Mouse (Mus musculus) heart, embryonic 10.5 days (tissue): Measurements from ENCODE around the gene Ramp1. TPM values are rescaled to one million over a fixed set of nuclear protein-coding genes. Genes with fewer than 3 reads are reported as not detected.

Experiments used
- DNase-seq: peaks from one replicate; pipeline ENCODE4 v3.0.0-alpha.2; 2017; ENCODE audit warnings: low spot score
- H3K27ac ChIP-seq: fragments of 300-500 bp; sonication (generic); 2 replicates; pipeline ENCODE4 v1.5.1; 2016; ENCODE audit warnings: mild to moderate bottlenecking
- H3K27me3 ChIP-seq: fragments of 300-500 bp; sonication (generic); 2 replicates; pipeline ENCODE4 v1.6.1; 2016; ENCODE audit warnings: mild to moderate bottlenecking; ENCODE audit not compliant: poor library complexity, insufficient read depth, severe bottlenecking
- H3K36me3 ChIP-seq: fragments of 300-500 bp; sonication (generic); 2 replicates; pipeline ENCODE4 v1.6.1; 2016; ENCODE audit warnings: mild to moderate bottlenecking, moderate library complexity
- H3K4me1 ChIP-seq: fragments of 300-500 bp; sonication (generic); 2 replicates; pipeline ENCODE4 v1.6.1; 2016; ENCODE audit warnings: mild to moderate bottlenecking
- H3K4me3 ChIP-seq: fragments of 300-500 bp; sonication (generic); 2 replicates; pipeline ENCODE4 v1.5.1; 2016; ENCODE audit warnings: mild to moderate bottlenecking, moderate library complexity
- H3K9me3 ChIP-seq: fragments of 300-500 bp; sonication (generic); 2 replicates; pipeline ENCODE4 v1.6.1; 2016; ENCODE audit warnings: mild to moderate bottlenecking, moderate library complexity
- WGBS: fragments of 180-500 bp; shearing (Covaris S2); methylation state at CpG from one replicate; pipeline ENCODE4 v1.1.7; 2016; 5-methylcytosine and 5-hydroxymethylcytosine counted together
- polyA plus RNA-seq: library from polyadenylated mRNA; unstranded; fragments of >200 nt; fragmentation: Nextera tagmentation; extraction: Ambion mirVana; gene quantifications from 2 replicates; pipeline ENCODE4 v1.2.1, GENCODE M21; 2016

Gene Ramp1
- polyA plus RNA-seq, 1 experiment from 2014 or later, result 16.8 TPM

- WGBS, result under 1% methylated on average over 61 of the region's 70 CpGs
- DNase-seq, result no peak
- Histone ChIP-seq H3K9me3 (no peaks in the 10 kb centered on the region), H3K27ac (peak overlapping the region; percentile 97), H3K36me3 (peaks cover 5% of the 10 kb centered on the region; the same call in 1 of the 2 replicates), H3K4me3 (peak overlapping the region; percentile 99), H3K27me3 (no peaks in the 10 kb centered on the region), H3K4me1 (peaks cover 29% of the 10 kb centered on the region)
Measured at GRCm38 (mm10) chr1:91250415-91251147, 71.0 kb downstream of the Ramp1 start.

DNA sequence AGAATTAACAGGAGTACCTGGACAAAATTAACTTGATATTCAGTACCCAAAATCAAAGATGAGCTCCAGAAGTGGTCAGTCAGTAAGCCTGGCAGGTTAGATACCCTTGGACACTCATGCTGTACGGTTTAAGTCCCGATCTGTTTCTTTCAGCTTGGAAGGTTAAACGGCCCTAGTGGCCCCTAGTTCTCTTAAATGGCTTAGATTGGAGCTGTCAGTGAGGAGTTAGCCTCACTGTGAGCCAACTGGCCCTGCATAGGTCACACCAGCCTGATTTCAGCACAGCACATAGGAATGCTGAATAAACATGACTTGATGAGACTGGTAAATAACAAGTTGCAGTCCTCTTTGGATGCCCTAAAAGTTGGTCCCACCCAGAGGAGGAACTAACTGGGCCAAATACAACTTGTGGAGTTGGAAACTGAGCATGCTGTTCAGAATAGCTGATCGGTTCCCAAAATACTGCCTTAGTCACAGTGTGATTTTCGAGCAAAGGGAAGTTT, 71.6 kb downstream of the Ramp1 start:
- Histone ChIP-seq H3K4me3 (peak overlapping the region; percentile 99), H3K36me3 (peaks cover 5% of the 10 kb centered on the region; the same call in 1 of the 2 replicates), H3K27ac (peak overlapping the region; percentile 97), H3K27me3 (no peaks in the 10 kb centered on the region), H3K9me3 (no peaks in the 10 kb centered on the region), H3K4me1 (peaks cover 30% of the 10 kb centered on the region)
- DNase-seq, result no peak
- 44% methylated on average over 5 of the region's 5 CpGs for WGBS

- Histone ChIP-seq H3K36me3 (peaks cover 5% of the 10 kb centered on the region; the same call in 1 of the 2 replicates), H3K4me3 (peak overlapping the region; percentile 99), H3K27me3 (no peaks in the 10 kb centered on the region), H3K9me3 (no peaks in the 10 kb centered on the region), H3K4me1 (peaks cover 37% of the 10 kb centered on the region), H3K27ac (no peak overlapping the region)
- WGBS, result 44% methylated on average over 8 of the region's 8 CpGs
- no peak for DNase-seq
Measured at GRCm38 (mm10) chr1:91251927-91252326, 72.3 kb downstream of the Ramp1 start.

DNA sequence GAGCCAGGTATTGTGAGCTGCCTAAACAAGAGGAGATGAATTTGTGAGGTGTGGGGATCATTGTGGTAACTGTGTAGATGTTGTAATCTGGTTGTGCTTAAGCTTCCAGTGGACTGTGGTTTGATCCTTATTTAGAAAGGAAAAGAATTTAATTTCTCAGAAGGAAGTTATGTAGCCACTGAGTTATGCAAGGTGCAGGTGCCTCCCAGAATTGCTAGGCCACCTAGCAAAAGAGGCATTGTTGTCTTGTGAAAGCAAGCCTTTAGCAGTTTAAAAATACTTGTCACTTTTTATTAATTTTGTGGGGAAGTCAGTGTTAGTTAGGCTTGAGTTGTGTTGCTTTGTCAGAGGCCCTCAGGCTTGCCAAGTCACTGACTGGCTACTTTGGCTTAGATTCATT, 78.3 kb downstream of the Ramp1 start:
- DNase-seq, result no peak
- no peak overlapping the region for H3K4me3 ChIP-seq
- no peaks in the 10 kb centered on the region for H3K27me3 ChIP-seq
- peaks cover 21% of the 10 kb centered on the region; the same call in 1 of the 2 replicates for H3K4me1 ChIP-seq
- no peaks in the 10 kb centered on the region for H3K9me3 ChIP-seq
- peaks cover 5% of the 10 kb centered on the region; the same call in 1 of the 2 replicates for H3K36me3 ChIP-seq
- no peak overlapping the region for H3K27ac ChIP-seq

DNA sequence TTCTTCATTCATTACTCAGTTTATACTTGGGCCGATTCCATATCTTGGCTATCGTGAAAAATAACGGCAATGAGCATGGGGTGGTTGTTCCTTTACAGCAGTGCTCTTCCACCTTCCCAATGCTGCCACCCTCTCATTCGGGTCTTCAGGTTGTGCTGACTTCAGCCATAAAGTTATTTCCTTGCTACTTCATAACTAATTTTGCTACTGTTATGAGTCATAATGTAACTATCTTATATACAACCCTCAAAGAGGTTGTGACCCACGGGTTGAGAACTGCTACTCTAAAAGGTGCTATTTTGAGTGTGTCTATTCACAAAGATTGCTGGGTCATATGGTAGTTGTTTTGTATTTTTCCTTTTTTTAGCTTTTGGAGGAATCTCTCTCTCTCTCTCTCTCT, 80.2 kb downstream of the Ramp1 start:
- Histone ChIP-seq H3K36me3 (peaks cover 5% of the 10 kb centered on the region; the same call in 1 of the 2 replicates), H3K27me3 (no peaks in the 10 kb centered on the region), H3K4me3 (no peak overlapping the region), H3K27ac (no peak overlapping the region), H3K4me1 (peaks cover 17% of the 10 kb centered on the region; the same call in 1 of the 2 replicates), H3K9me3 (no peaks in the 10 kb centered on the region)
- DNase-seq, result no peak
- 86% methylated on average over 5 of the region's 5 CpGs for whole genome bisulfite sequencing

- Histone ChIP-seq H3K9me3 (no peaks in the 10 kb centered on the region), H3K4me3 (no peak overlapping the region), H3K27ac (no peak overlapping the region), H3K4me1 (peaks cover 3% of the 10 kb centered on the region; the same call in 1 of the 2 replicates), H3K36me3 (peaks cover 25% of the 10 kb centered on the region), H3K27me3 (no peaks in the 10 kb centered on the region)
- WGBS, result 87% methylated on average over 7 of the region's 7 CpGs
- no peak for DNase-seq
Measured at GRCm38 (mm10) chr1:91262508-91262907, 82.9 kb downstream of the Ramp1 start.

GRCm38 (mm10) chr1:91272260-91272659, 92.6 kb downstream of the Ramp1 start:
- Histone ChIP-seq H3K27me3 (no peaks in the 10 kb centered on the region), H3K4me3 (no peak overlapping the region), H3K36me3 (peaks cover 29% of the 10 kb centered on the region), H3K27ac (no peak overlapping the region), H3K4me1 (no peaks in the 10 kb centered on the region), H3K9me3 (no peaks in the 10 kb centered on the region)
- WGBS, result 91% methylated on average over 2 of the region's 2 CpGs
- DNase-seq, result no peak

Other genes starting within 250 kb of the Ramp1 start
- gene Prlh, start 226.7 kb upstream of the Ramp1 start, polyA plus RNA-seq, result not detected in 2 replicates
- 0.71 and 0.94 TPM in 2 replicates for gene Rab17, start 210.2 kb upstream of the Ramp1 start, polyA plus RNA-seq
- 91.6 and 129 TPM in 2 replicates for gene Lrrfip1, start 181.1 kb upstream of the Ramp1 start, polyA plus RNA-seq
- gene Rbm44, start 34.7 kb upstream of the Ramp1 start, polyA plus RNA-seq, result 1.3 and 2.9 TPM in 2 replicates
- gene Ube2f, start 70.5 kb downstream of the Ramp1 start, polyA plus RNA-seq, result 76.9 and 82.8 TPM in 2 replicates
- gene Scly, start 118.5 kb downstream of the Ramp1 start, polyA plus RNA-seq, result 21.2 and 21.9 TPM in 2 replicates
- gene Espnl, start 142.3 kb downstream of the Ramp1 start, polyA plus RNA-seq, result 0.07 and 0.16 TPM in 2 replicates
- 33.1 and 51.1 TPM in 2 replicates for gene Klhl30, start 171.2 kb downstream of the Ramp1 start, polyA plus RNA-seq
- gene Erfe, start 186.6 kb downstream of the Ramp1 start, polyA plus RNA-seq, result 2.2 TPM in 2 replicates
- 132 and 152 TPM in 2 replicates for gene Ilkap, start 219.0 kb downstream of the Ramp1 start, polyA plus RNA-seq
- 70.6 and 74.2 TPM in 2 replicates for gene Hes6, start 234.2 kb downstream of the Ramp1 start, polyA plus RNA-seq